Mouse (Mus musculus) C2C12 (cell line): ENCODE results near the gene Gnat1.

Experiments used
- CTCF ChIP-seq: IDR thresholded peaks from one replicate; pipeline ENCODE4 v1.5.1; 2011; ENCODE audit not compliant: control insufficient read depth, insufficient read depth, insufficient read length
- MAX ChIP-seq: IDR thresholded peaks from one replicate; pipeline ENCODE4 v1.6.1; 2011; ENCODE audit warnings: mild to moderate bottlenecking, control low read depth
- MYOG ChIP-seq: IDR thresholded peaks from one replicate; pipeline ENCODE4 v1.6.1; 2011; ENCODE audit not compliant: control insufficient read depth, insufficient read length; ENCODE audit errors: extremely low read depth

DNA sequence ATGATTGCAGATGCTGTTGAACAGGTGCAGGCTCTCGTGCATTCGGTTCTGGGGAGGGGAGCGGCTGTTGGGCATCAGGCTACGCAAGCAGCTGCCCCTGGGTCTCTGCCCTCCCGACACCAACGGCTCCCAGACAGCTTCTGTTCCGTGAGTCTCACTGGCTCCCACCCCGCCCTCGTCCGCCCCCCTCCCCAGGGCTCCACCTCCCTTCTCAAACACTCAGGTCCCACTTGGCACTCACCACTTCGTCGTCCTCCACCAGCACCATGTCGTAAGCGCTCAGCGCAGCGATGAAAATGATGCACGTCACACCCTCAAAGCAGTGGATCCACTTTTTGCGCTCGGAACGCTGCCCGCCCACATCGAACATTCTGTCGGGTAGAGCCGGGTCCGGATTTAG is 3.2 kb downstream of the Gnat1 start:
- TF ChIP-seq CTCF (no peak), MAX (no peak), MYOG (no peak)
